ENCODE assay signal across 11 mouse cellular contexts in genomic region chr5:150519551-150519950, GRCm38 (mm10). TPM values are rescaled to one million over a fixed set of nuclear protein-coding genes. Genes with fewer than 3 reads are reported as not detected.
DNase-seq lines count a peak whose midpoint lies in the region; ATAC-seq and TF ChIP-seq lines count a peak whose summit lies in the region.
"Had no signal": no experiment of that assay in that cellular context is flagged by ENCODE, and none has a peak within 500 bp of the region (broad histone marks: within the 10 kb centered on the region; RNA-seq: fewer than 3 reads in every experiment).

No protein-coding gene starts in this region.

- no peaks in the 10 kb centered on the region for H3K27me3 ChIP-seq in embryonic facial prominence, embryonic 11.5 days (ENCODE audit: control insufficient read depth, insufficient read depth, low read length)
- no peaks in the 10 kb centered on the region for H3K27me3 ChIP-seq in embryonic facial prominence, embryonic 10.5 days (replicated peaks; ENCODE audit: low read depth, poor library complexity, severe bottlenecking)
- no peaks in the 10 kb centered on the region for H3K27me3 ChIP-seq in forebrain, embryonic 11.5 days (ENCODE audit: control insufficient read depth, insufficient read depth, low read length)

- whole genome bisulfite sequencing in embryonic facial prominence, embryonic 11.5 days, result 80% methylated on average over 1 of the region's 1 CpGs
- whole genome bisulfite sequencing in embryonic facial prominence, embryonic 10.5 days, result 89% methylated on average over 1 of the region's 1 CpGs
- WGBS in lung, adult 2 months, result 95% methylated on average over 1 of the region's 1 CpGs
- WGBS in forebrain, embryonic 11.5 days, result 87% methylated on average over 1 of the region's 1 CpGs

- no peaks in the 10 kb centered on the region for H3K4me1 ChIP-seq in embryonic facial prominence, embryonic 11.5 days (ENCODE audit: control insufficient read depth, insufficient read depth, low read length)
- H3K4me1 ChIP-seq in embryonic facial prominence, embryonic 10.5 days, result peaks cover 16% of the 10 kb centered on the region
- no peaks in the 10 kb centered on the region; the same call in 1 of the 2 replicates for H3K4me1 ChIP-seq in lung, adult 2 months (ENCODE audit: control insufficient read depth, insufficient read depth, low read length)
- H3K4me1 ChIP-seq in forebrain, embryonic 11.5 days (replicated peaks; ENCODE audit: control insufficient read depth, insufficient read depth, low read length), result no peaks in the 10 kb centered on the region

- H3K36me3 ChIP-seq in embryonic facial prominence, embryonic 11.5 days (replicated peaks; ENCODE audit: control insufficient read depth, insufficient read depth, low read depth, low read length), result no peaks in the 10 kb centered on the region
- H3K36me3 ChIP-seq in embryonic facial prominence, embryonic 10.5 days (replicated peaks), result peaks cover 3% of the 10 kb centered on the region; the same call in 1 of the 2 replicates
- no peaks in the 10 kb centered on the region for H3K36me3 ChIP-seq in forebrain, embryonic 11.5 days (ENCODE audit: control insufficient read depth, insufficient read depth, low read length)

- no peak overlapping the region for H3K4me3 ChIP-seq in embryonic facial prominence, embryonic 11.5 days (ENCODE audit: low read depth, low read length)
- H3K4me3 ChIP-seq in embryonic facial prominence, embryonic 10.5 days, result no peak overlapping the region
- H3K4me3 ChIP-seq in lung, adult 2 months (replicated peaks; ENCODE audit: extremely low read depth, low read depth, low read length), result no peak overlapping the region
- H3K4me3 ChIP-seq in forebrain, embryonic 11.5 days (ENCODE audit: low read depth, low read length), result no peak overlapping the region

- no peak for ATAC-seq in embryonic facial prominence, embryonic 11.5 days (replicated peaks; ENCODE audit: insufficient number of reproducible peaks, low FRiP score, low TSS enrichment, low read depth)
- ATAC-seq in forebrain, embryonic 11.5 days (replicated peaks; ENCODE audit: low FRiP score), result no peak

- DNase-seq in embryonic facial prominence, embryonic 11.5 days (ENCODE audit: low spot score), result peak; percentile 12
- DNase-seq in embryonic facial prominence, embryonic 10.5 days (ENCODE audit: low spot score), result no peak
- peak; percentile 38 for DNase-seq in lung, postnatal 10 days
- no peak for DNase-seq in lung, adult 2 months
- peak; percentile 87 for DNase-seq in adipocyte (ENCODE audit: low spot score)
- peak; percentile 80 for DNase-seq in naive thymus-derived CD4-positive, alpha-beta T cell, adult 2 months (ENCODE audit: low read depth)
- no peak for DNase-seq in gastrocnemius, postnatal 14 days
- no peak for DNase-seq in forebrain, embryonic 11.5 days (ENCODE audit: low spot score)
- DNase-seq: cerebellum, adult 9-11 months had no signal

- no peak for TF ChIP-seq POLR2A in lung, adult 2 months (IDR thresholded peaks at IDR 0.05; ENCODE audit: borderline replicate concordance, extremely low read depth, low read depth, low read length)

- H3K9ac ChIP-seq in embryonic facial prominence, embryonic 11.5 days (replicated peaks; ENCODE audit: low read length), result no peak overlapping the region
- no peak overlapping the region for H3K9ac ChIP-seq in forebrain, embryonic 11.5 days (ENCODE audit: low read length)

- H3K9me3 ChIP-seq in embryonic facial prominence, embryonic 11.5 days (replicated peaks; ENCODE audit: control insufficient read depth, low read length), result no peaks in the 10 kb centered on the region
- H3K9me3 ChIP-seq in embryonic facial prominence, embryonic 10.5 days, result no peaks in the 10 kb centered on the region
- H3K9me3 ChIP-seq in forebrain, embryonic 11.5 days (ENCODE audit: control insufficient read depth, low read length), result no peaks in the 10 kb centered on the region

- no peak overlapping the region for H3K27ac ChIP-seq in embryonic facial prominence, embryonic 11.5 days (replicated peaks; ENCODE audit: low read depth, low read length)
- no peak overlapping the region for H3K27ac ChIP-seq in embryonic facial prominence, embryonic 10.5 days (replicated peaks)
- H3K27ac ChIP-seq in forebrain, embryonic 11.5 days (ENCODE audit: low read depth, low read length), result no peak overlapping the region

- no peak for TF ChIP-seq CTCF in lung, adult 2 months (IDR thresholded peaks at IDR 0.05; ENCODE audit: insufficient read depth, low read length)

- intact Hi-C loops in gastrocnemius, postnatal 14 days (cut with DNase I; ENCODE audit: low total_unique reads), result no loop called here

- no peak overlapping the region for H3K4me2 ChIP-seq in embryonic facial prominence, embryonic 11.5 days (ENCODE audit: low read depth, low read length)
- H3K4me2 ChIP-seq in forebrain, embryonic 11.5 days (ENCODE audit: low read depth, low read length, severe bottlenecking), result no peak overlapping the region

RNA-seq across cellular contexts. Expression of gene Zar1l, which starts 1.6 kb away (rescaled TPM):
- not detected in 2 replicates for polyA plus RNA-seq in embryonic facial prominence, embryonic 11.5 days (2014; fragmentation: Nextera tagmentation; extraction: Ambion mirVana)
- not detected in 2 replicates for polyA plus RNA-seq in embryonic facial prominence, embryonic 10.5 days (2016; fragmentation: Nextera tagmentation; extraction: Ambion mirVana)
- polyA plus RNA-seq in lung, adult 2 months (2012; rRNA removed), result not detected in 2 replicates
- total RNA-seq in gastrocnemius, postnatal 14 days (2021), result not detected
- polyA plus RNA-seq in forebrain, embryonic 11.5 days (2014; fragmentation: Nextera tagmentation; extraction: Ambion mirVana), result not detected in 2 replicates
- polyA plus RNA-seq: intestine, embryonic 14.5 days; small intestine, adult 2 months had no signal

RNA-seq across cellular contexts. Expression of gene Brca2, which starts 2.9 kb away (rescaled TPM):
- 21.4 and 29.6 TPM in 2 replicates for polyA plus RNA-seq in embryonic facial prominence, embryonic 11.5 days (2014; fragmentation: Nextera tagmentation; extraction: Ambion mirVana)
- polyA plus RNA-seq in embryonic facial prominence, embryonic 10.5 days (2016; fragmentation: Nextera tagmentation; extraction: Ambion mirVana), result 40.8 and 42.5 TPM in 2 replicates
- 0.94 and 1.8 TPM in 2 replicates for polyA plus RNA-seq in lung, adult 2 months (2012; rRNA removed)
- 1 to 10 TPM; 2.7 to 3.1 TPM for total RNA-seq in gastrocnemius, postnatal 14 days (2021)
- 34.8 and 35.0 TPM in 2 replicates for polyA plus RNA-seq in forebrain, embryonic 11.5 days (2014; fragmentation: Nextera tagmentation; extraction: Ambion mirVana)

Comparison
In these comparisons a context has a peak if more than half of its experiments do, and no peak if none do; other contexts are left out.
1. DNase-seq: peak in embryonic facial prominence, embryonic 11.5 days (single experiment), lung, postnatal 10 days (single experiment), adipocyte (single experiment) and naive thymus-derived CD4-positive, alpha-beta T cell, adult 2 months (single experiment); none in embryonic facial prominence, embryonic 10.5 days (single experiment), lung, adult 2 months (single experiment), gastrocnemius, postnatal 14 days (single experiment) and forebrain, embryonic 11.5 days (single experiment).